Mouse (Mus musculus) lung, embryonic 15.5 days (tissue): Measurements from ENCODE around the gene Chrnb1. TPM values are rescaled to one million over a fixed set of nuclear protein-coding genes. Genes with fewer than 3 reads are reported as not detected.

Experiments used
- ATAC-seq: fragments of 200-750 bp; cut with Nextera tagmentation; 2 replicates; pipeline ENCODE4 v1.8.0; 2017; ENCODE audit warnings: moderate number of reproducible peaks, borderline replicate concordance; ENCODE audit not compliant: low FRiP score, low TSS enrichment; ENCODE audit errors: extremely low read depth
- H3K27ac ChIP-seq: fragments of 300-500 bp; sonication (generic); 2 replicates; pipeline ENCODE4 v1.5.1; 2015; ENCODE audit warnings: moderate library complexity, mild to moderate bottlenecking, inconsistent platforms
- H3K27me3 ChIP-seq: fragments of 300-500 bp; sonication (generic); 2 replicates; pipeline ENCODE4 v1.6.1; 2015; ENCODE audit warnings: inconsistent platforms
- H3K36me3 ChIP-seq: fragments of 300-500 bp; sonication (generic); 2 replicates; pipeline ENCODE4 v1.6.1; 2015; ENCODE audit warnings: inconsistent platforms
- H3K4me1 ChIP-seq: fragments of 300-500 bp; sonication (generic); 2 replicates; pipeline ENCODE4 v1.6.1; 2015; ENCODE audit warnings: inconsistent platforms
- H3K4me2 ChIP-seq: fragments of 300-500 bp; sonication (generic); 2 replicates; pipeline ENCODE4 v1.6.1; 2015; ENCODE audit warnings: inconsistent platforms, mild to moderate bottlenecking, moderate library complexity
- H3K4me3 ChIP-seq: fragments of 300-500 bp; sonication (generic); 2 replicates; pipeline ENCODE4 v1.5.1; 2015; ENCODE audit warnings: mild to moderate bottlenecking, inconsistent platforms
- H3K9ac ChIP-seq: fragments of 300-500 bp; sonication (generic); 2 replicates; pipeline ENCODE4 v1.6.1; 2015; ENCODE audit warnings: inconsistent platforms
- H3K9me3 ChIP-seq: fragments of 300-500 bp; sonication (generic); 2 replicates; pipeline ENCODE4 v1.6.1; 2016; ENCODE audit warnings: inconsistent platforms
- WGBS: fragments of 180-500 bp; shearing (Covaris S2); methylation state at CpG from one replicate; pipeline ENCODE4 v1.1.7; 2015; 5-methylcytosine and 5-hydroxymethylcytosine counted together
- polyA plus RNA-seq: library from polyadenylated mRNA; unstranded; fragments of >200 nt; fragmentation: Nextera tagmentation; extraction: Ambion mirVana; gene quantifications from 2 replicates; pipeline ENCODE4 v1.2.1, GENCODE M21; 2015

Gene Chrnb1
- polyA plus RNA-seq, 1 experiment from 2014 or later: 15.8 TPM

- H3K27me3 ChIP-seq: no peaks in the 10 kb centered on the region
- peaks cover 50% of the 10 kb centered on the region for H3K4me1 ChIP-seq
- H3K4me2 ChIP-seq: peak overlapping the region; percentile 81
- peak overlapping the region; percentile 66 for H3K9ac ChIP-seq
- no peaks in the 10 kb centered on the region for H3K36me3 ChIP-seq
- peak overlapping the region; percentile 99; the same call in 1 of the 2 replicates for H3K27ac ChIP-seq
- WGBS: 31% methylated on average over 9 of the region's 9 CpGs
- H3K4me3 ChIP-seq: peak overlapping the region; percentile 46
- no peak for ATAC-seq
- H3K9me3 ChIP-seq: no peaks in the 10 kb centered on the region
Measured at GRCm38 (mm10) chr11:69757303-69758089, 38.2 kb downstream of the Chrnb1 start.

- H3K9ac ChIP-seq: no peak overlapping the region
- peaks cover 39% of the 10 kb centered on the region for H3K4me1 ChIP-seq
- no peak for ATAC-seq
- WGBS: 50% methylated on average over 3 of the region's 3 CpGs
- H3K27ac ChIP-seq: no peak overlapping the region
- no peaks in the 10 kb centered on the region for H3K27me3 ChIP-seq
- no peak overlapping the region for H3K4me3 ChIP-seq
- H3K4me2 ChIP-seq: no peak overlapping the region
- no peaks in the 10 kb centered on the region for H3K9me3 ChIP-seq
- no peaks in the 10 kb centered on the region for H3K36me3 ChIP-seq
Measured at GRCm38 (mm10) chr11:69754701-69755100, 41.0 kb downstream of the Chrnb1 start.

GRCm38 (mm10) chr11:69754233-69754632 is 41.5 kb downstream of the Chrnb1 start:
- no peak overlapping the region for H3K27ac ChIP-seq
- H3K4me1 ChIP-seq: peaks cover 36% of the 10 kb centered on the region
- no peaks in the 10 kb centered on the region for H3K27me3 ChIP-seq
- WGBS: 86% methylated on average over 5 of the region's 5 CpGs
- H3K9ac ChIP-seq: no peak overlapping the region
- H3K4me3 ChIP-seq: no peak overlapping the region
- no peaks in the 10 kb centered on the region for H3K9me3 ChIP-seq
- no peaks in the 10 kb centered on the region for H3K36me3 ChIP-seq
- no peak for ATAC-seq
- H3K4me2 ChIP-seq: no peak overlapping the region

GRCm38 (mm10) chr11:69752686-69753085 is 43.1 kb downstream of the Chrnb1 start:
- ATAC-seq: no peak
- H3K4me2 ChIP-seq: no peak overlapping the region
- H3K36me3 ChIP-seq: peaks cover 4% of the 10 kb centered on the region
- no peak overlapping the region for H3K4me3 ChIP-seq
- H3K27me3 ChIP-seq: no peaks in the 10 kb centered on the region
- no peaks in the 10 kb centered on the region for H3K9me3 ChIP-seq
- H3K27ac ChIP-seq: no peak overlapping the region
- H3K9ac ChIP-seq: no peak overlapping the region
- peaks cover 36% of the 10 kb centered on the region for H3K4me1 ChIP-seq

- Histone ChIP-seq H3K9ac (no peak overlapping the region), H3K9me3 (no peaks in the 10 kb centered on the region), H3K27me3 (no peaks in the 10 kb centered on the region), H3K4me3 (no peak overlapping the region), H3K36me3 (peaks cover 13% of the 10 kb centered on the region), H3K4me1 (peaks cover 29% of the 10 kb centered on the region), H3K27ac (no peak overlapping the region), H3K4me2 (no peak overlapping the region)
- WGBS: 53% methylated on average over 3 of the region's 3 CpGs
- ATAC-seq: no peak
Measured at GRCm38 (mm10) chr11:69751635-69752034, 44.1 kb downstream of the Chrnb1 start.

Other genes with a start within 250 kb of the Chrnb1 start
- gene Dnah2, start 246.8 kb downstream of the Chrnb1 start, polyA plus RNA-seq: 1.1 and 1.2 TPM in 2 replicates
- 8.5 and 8.8 TPM in 2 replicates for gene Efnb3, start 235.7 kb downstream of the Chrnb1 start, polyA plus RNA-seq
- gene Wrap53, start 215.7 kb downstream of the Chrnb1 start, polyA plus RNA-seq: 28.3 and 28.4 TPM in 2 replicates
- gene Trp53, start 215.6 kb downstream of the Chrnb1 start, polyA plus RNA-seq: 168 and 170 TPM in 2 replicates
- gene Atp1b2, start 190.0 kb downstream of the Chrnb1 start, polyA plus RNA-seq: 8.4 and 10.1 TPM in 2 replicates
- gene Shbg, start 178.0 kb downstream of the Chrnb1 start, polyA plus RNA-seq: not detected in 2 replicates
- 17.8 and 18.6 TPM in 2 replicates for gene Sat2, start 173.9 kb downstream of the Chrnb1 start, polyA plus RNA-seq
- 26.7 and 27.8 TPM in 2 replicates for gene Fxr2, start 163.0 kb downstream of the Chrnb1 start, polyA plus RNA-seq
- 0.24 and 0.25 TPM in 2 replicates for gene Sox15, start 140.6 kb downstream of the Chrnb1 start, polyA plus RNA-seq
- 66.2 and 66.7 TPM in 2 replicates for gene Mpdu1, start 133.3 kb downstream of the Chrnb1 start, polyA plus RNA-seq
- gene Cd68, start 129.8 kb downstream of the Chrnb1 start, polyA plus RNA-seq: 11.5 and 11.8 TPM in 2 replicates
- gene Eif4a1, start 123.5 kb downstream of the Chrnb1 start, polyA plus RNA-seq: 595 and 603 TPM in 2 replicates
- 72.5 and 81.1 TPM in 2 replicates for gene Senp3, start 113.9 kb downstream of the Chrnb1 start, polyA plus RNA-seq
- 1.0 and 1.1 TPM in 2 replicates for gene Tnfsf13, start 110.2 kb downstream of the Chrnb1 start, polyA plus RNA-seq
- gene Tnfsf12, start 100.1 kb downstream of the Chrnb1 start, polyA plus RNA-seq: 8.3 and 8.9 TPM in 2 replicates
- gene Tnfsfm13, start 99.8 kb downstream of the Chrnb1 start, polyA plus RNA-seq: 4.3 and 5.9 TPM in 2 replicates
- 26.7 and 31.6 TPM in 2 replicates for gene Polr2a, start 37.3 kb downstream of the Chrnb1 start, polyA plus RNA-seq
- 0.19 and 0.26 TPM in 2 replicates for gene Slc35g3, start 34.0 kb downstream of the Chrnb1 start, polyA plus RNA-seq
- gene Zbtb4, start 30.0 kb downstream of the Chrnb1 start, polyA plus RNA-seq: 2.6 and 3.0 TPM in 2 replicates
- gene Fgf11, start 5.9 kb upstream of the Chrnb1 start, polyA plus RNA-seq: 1.2 and 1.3 TPM in 2 replicates
- 6.3 and 7.3 TPM in 2 replicates for gene Tmem102, start 9.7 kb upstream of the Chrnb1 start, polyA plus RNA-seq
- not detected in 2 replicates for gene Gm39566, start 19.4 kb upstream of the Chrnb1 start, polyA plus RNA-seq
- gene Spem2, start 22.5 kb upstream of the Chrnb1 start, polyA plus RNA-seq: not detected in 2 replicates
- gene Spem1, start 26.2 kb upstream of the Chrnb1 start, polyA plus RNA-seq: not detected in 2 replicates
- gene Nlgn2, start 41.8 kb upstream of the Chrnb1 start, polyA plus RNA-seq: 5.5 and 6.5 TPM in 2 replicates
- 434 and 473 TPM in 2 replicates for gene Tmem256, start 42.6 kb upstream of the Chrnb1 start, polyA plus RNA-seq
- 110 and 119 TPM in 2 replicates for gene Plscr3, start 50.4 kb upstream of the Chrnb1 start, polyA plus RNA-seq
- gene Tnk1, start 62.8 kb upstream of the Chrnb1 start, polyA plus RNA-seq: 9.2 and 9.6 TPM in 2 replicates
- not detected in 2 replicates for gene Tmem95, start 82.1 kb upstream of the Chrnb1 start, polyA plus RNA-seq
- gene Kctd11, start 85.5 kb upstream of the Chrnb1 start, polyA plus RNA-seq: 8.1 and 8.6 TPM in 2 replicates
- gene Acap1, start 99.6 kb upstream of the Chrnb1 start, polyA plus RNA-seq: 1.4 and 5.0 TPM in 2 replicates
- 11.9 and 13.0 TPM in 2 replicates for gene 2810408A11Rik, start 105.0 kb upstream of the Chrnb1 start, polyA plus RNA-seq
- 7.1 and 8.0 TPM in 2 replicates for gene Neurl4, start 105.1 kb upstream of the Chrnb1 start, polyA plus RNA-seq
- gene Gps2, start 117.9 kb upstream of the Chrnb1 start, polyA plus RNA-seq: 81.7 and 82.2 TPM in 2 replicates
- gene Eif5a, start 126.0 kb upstream of the Chrnb1 start, polyA plus RNA-seq: 1,673 and 1,693 TPM in 2 replicates
- 2.8 and 3.0 TPM in 2 replicates for gene Ybx2, start 139.9 kb upstream of the Chrnb1 start, polyA plus RNA-seq
- 18.0 and 20.6 TPM in 2 replicates for gene Slc2a4, start 152.2 kb upstream of the Chrnb1 start, polyA plus RNA-seq
- gene Cldn7, start 168.8 kb upstream of the Chrnb1 start, polyA plus RNA-seq: 154 and 170 TPM in 2 replicates
- 22.3 and 25.4 TPM in 2 replicates for gene Ctdnep1, start 185.2 kb upstream of the Chrnb1 start, polyA plus RNA-seq
- gene Elp5, start 186.6 kb upstream of the Chrnb1 start, polyA plus RNA-seq: 106 and 111 TPM in 2 replicates
- gene Gabarap, start 195.2 kb upstream of the Chrnb1 start, polyA plus RNA-seq: 453 and 455 TPM in 2 replicates
- 75.0 and 78.2 TPM in 2 replicates for gene Phf23, start 199.8 kb upstream of the Chrnb1 start, polyA plus RNA-seq
- 34.7 and 40.3 TPM in 2 replicates for gene Dvl2, start 204.7 kb upstream of the Chrnb1 start, polyA plus RNA-seq
- gene Acadvl, start 219.5 kb upstream of the Chrnb1 start, polyA plus RNA-seq: 73.9 and 81.3 TPM in 2 replicates
- gene Dlg4, start 221.0 kb upstream of the Chrnb1 start, polyA plus RNA-seq: 5.6 and 5.9 TPM in 2 replicates